Mouse (Mus musculus) megakaryocyte progenitor cell, adult 5-6 weeks (primary cell): ENCODE results near the gene Smim9. TPM values are rescaled to one million over a fixed set of nuclear protein-coding genes. Genes with fewer than 3 reads are reported as not detected.

Experiments used
- ATAC-seq: replicated peaks from 2 replicates; pipeline ENCODE4 v1.8.0; 2016; ENCODE audit warnings: mild to moderate bottlenecking, moderate TSS enrichment, inconsistent platforms; ENCODE audit not compliant: poor library complexity
- total RNA-seq, 2 experiments: library from RNA; stranded (forward) in 1 of 2; stranded (reverse) in 1 of 2; fragments of 157-497, 149-512 nt in 1 of 2; fragments of 200-1000 nt in 1 of 2; gene quantifications; 2 replicates each; pipeline versions ENCODE4 v1.2.3 to v1.2.4; 2015 to 2017

The Smim9 gene
- total RNA-seq (2015) (not detected in 2 replicates), total RNA-seq (2017) (not detected in 2 replicates)

DNA sequence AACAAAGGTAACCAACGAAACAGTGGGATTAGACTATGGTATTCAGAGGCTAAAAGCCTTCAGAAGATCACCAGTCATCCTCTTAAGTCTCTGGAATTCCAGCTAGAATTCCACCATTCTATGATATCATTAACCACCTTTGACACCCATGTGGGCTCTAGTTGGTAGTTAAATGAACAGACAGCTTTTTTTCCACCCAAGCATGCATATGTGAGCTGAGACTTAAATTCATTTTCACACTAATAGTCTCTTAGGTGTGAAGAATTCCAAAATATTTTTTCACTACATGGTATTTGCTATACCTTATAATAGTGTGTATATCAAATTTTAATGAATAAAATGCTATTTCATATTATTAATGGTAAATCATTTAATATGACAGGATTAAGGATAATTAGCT, at the start of gene Smim9:
Gene Smim9 (minus strand): TSS at position 101 of the 400 bp plus-strand sequence.
- no peak for ATAC-seq

DNA sequence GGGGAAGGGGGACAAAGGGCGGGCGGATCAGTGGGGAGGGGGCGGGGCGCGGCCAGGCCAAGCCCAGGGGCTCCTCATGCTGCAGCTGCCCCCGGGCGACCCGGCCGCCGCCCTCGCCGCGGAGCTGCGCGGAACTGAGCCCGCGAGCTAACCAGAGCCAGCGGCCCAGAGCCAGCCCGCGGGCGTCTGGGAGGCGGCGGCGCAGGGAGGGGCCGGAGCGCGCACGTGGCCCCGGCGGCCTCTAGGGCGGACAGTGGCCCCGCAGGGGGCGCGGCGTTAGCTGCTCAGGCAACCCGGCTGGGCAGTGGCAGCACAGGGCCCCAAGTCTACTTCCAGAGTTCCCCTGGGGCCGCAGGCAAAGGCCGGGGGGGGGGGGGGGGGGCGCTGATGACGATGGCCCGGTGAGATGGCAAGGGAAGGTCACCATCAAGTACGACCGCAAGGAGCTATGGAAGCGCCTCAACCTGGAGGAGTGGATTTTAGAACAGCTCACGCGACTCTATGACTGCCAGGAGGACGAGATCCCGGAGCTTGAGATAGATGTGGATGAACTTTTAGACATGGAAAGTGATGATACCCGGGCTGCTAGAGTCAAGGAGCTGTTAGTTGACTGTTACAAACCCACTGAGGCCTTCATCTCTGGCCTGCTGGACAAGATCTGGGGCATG, 7.9 kb downstream of the Smim9 start:
- peak; percentile 93 for ATAC-seq

DNA sequence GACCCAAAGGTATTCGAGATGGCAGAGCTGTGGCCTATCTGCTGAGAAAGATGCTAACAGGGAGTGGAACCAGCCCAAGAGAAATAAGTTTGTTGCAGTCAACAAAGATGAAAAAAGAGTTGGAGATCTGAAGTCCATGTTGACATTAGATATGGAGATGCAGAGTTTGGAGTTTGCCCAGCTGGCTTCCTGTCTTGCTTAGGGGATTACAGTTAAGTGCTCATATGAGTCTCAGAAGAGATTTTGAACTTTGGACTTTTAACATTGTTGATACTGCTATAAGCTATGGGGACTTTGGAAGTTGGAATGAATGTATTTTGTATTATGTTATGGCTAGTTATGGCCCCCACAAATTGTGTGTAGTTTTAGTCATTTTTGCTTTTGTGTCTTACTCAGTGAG, 11.3 kb downstream of the Smim9 start:
- no peak for ATAC-seq

DNA sequence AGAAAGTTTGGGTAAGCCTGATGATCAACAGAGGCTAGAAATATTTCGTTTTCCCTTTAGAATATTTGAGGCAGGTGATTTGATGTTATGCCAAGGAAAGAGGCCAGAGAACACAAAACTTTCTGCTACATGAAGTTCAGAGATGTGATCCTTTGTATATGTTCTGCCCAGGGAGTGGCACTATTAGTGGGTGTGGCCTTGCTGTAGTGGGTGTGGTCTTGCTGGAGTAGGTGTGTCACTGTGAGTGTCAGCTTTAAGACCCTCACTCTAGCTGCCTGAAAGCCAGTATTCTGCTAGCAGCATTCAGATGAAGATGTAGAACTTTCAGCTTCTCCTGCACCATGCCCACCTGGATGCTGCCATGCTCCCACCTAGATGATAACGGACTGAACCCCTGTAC, 13.3 kb downstream of the Smim9 start:
- no peak for ATAC-seq

DNA sequence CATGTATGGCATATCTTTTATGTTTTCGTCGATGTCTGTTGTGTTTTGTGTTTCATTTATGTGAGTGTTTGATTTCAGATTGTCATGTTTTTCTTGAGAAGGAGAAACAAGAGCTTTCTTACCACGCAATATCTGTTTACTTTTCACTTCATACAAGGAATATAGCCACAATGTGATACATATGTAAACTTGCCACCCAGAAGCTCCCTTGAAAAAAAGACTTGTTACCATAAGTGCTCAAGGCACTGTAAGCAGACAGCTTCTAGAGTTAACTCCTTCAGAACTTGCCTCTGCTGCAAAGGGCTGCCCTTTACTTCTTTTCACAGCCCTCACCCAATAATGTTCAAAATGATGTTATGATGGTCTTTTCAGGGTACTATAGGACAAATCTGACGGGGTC, 15.2 kb downstream of the Smim9 start:
- no peak for ATAC-seq

DNA sequence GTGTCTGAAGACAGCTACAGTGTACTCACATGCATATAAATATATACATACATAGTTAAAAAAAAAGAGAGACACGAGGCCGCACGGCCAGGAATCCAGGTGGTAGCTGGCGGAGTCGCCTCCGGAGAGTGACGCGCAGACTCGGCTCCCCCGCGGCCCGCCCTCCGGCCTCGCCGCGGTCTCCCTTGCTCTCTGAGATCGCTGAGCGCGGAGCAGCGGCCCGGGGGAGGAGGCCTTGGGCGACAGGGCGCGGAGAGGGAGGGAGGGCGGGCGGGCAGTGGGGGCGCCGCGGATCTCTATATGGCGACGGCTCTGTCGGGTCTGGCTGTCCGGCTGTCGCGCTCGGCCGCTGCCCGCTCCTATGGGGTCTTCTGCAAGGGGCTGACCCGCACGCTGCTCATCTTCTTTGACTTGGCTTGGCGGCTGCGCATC, 20.4 kb downstream of the Smim9 start:
- ATAC-seq, result peak; percentile 93

DNA sequence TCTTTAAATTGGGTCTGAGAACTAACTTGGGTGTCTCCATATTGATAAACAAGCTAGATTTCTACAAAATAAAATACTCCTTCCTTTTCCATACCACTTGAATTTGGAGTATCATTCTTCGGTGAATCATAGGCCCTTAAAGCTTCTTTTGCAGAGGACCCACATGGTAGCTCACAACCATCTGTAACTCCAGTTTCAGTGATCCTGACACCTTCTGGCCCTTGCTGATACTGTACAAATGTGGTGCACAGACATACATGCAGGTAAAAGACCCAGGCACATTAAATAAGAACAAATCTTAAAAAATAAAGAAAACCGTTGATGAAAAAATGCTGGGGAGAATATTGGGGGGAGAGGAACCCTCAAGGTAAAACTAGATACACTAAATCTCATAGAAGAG, 25.4 kb downstream of the Smim9 start:
- ATAC-seq, result 0 out of 2 replicates have a peak, but pooled peaks have one; percentile 34

DNA sequence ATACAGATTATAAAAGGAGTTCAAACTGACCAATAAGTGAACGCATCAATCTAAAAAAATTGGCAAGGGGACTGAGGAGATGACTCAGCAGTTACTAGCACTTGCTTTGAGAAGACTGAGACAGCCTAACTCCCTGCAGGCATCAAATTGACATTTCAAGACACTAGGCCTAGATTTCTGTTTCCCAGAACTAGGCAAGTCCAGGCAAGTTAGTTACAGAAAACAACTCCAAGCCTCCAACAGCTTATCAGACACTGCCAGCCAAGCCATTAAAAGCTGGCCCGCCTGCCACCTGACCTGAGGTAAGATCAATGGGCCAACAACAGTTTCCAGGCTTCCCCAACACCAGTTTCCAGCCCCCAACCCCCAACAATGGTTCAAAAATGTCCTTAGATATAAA, 25.8 kb downstream of the Smim9 start:
- ATAC-seq, result peak; percentile 91

DNA sequence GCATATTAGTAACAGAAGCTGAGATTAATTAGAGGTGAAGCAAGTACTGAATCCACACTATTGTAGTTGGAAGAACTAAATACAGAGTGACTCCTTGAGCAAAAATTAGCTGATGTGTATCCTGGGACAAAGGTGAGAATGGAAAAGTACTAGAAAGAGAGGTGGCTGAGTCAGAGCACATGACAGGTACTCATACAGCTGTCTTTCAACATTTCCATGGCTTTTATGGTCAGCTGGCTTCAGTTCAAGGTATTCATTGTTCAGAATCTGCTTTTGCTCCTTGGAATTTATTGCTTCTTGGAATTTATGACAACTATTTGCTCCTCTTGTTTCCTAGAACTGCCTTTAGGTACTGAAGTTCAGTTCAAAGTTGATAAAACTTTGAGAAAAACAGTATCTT, 26.6 kb downstream of the Smim9 start:
- ATAC-seq, result no peak

DNA sequence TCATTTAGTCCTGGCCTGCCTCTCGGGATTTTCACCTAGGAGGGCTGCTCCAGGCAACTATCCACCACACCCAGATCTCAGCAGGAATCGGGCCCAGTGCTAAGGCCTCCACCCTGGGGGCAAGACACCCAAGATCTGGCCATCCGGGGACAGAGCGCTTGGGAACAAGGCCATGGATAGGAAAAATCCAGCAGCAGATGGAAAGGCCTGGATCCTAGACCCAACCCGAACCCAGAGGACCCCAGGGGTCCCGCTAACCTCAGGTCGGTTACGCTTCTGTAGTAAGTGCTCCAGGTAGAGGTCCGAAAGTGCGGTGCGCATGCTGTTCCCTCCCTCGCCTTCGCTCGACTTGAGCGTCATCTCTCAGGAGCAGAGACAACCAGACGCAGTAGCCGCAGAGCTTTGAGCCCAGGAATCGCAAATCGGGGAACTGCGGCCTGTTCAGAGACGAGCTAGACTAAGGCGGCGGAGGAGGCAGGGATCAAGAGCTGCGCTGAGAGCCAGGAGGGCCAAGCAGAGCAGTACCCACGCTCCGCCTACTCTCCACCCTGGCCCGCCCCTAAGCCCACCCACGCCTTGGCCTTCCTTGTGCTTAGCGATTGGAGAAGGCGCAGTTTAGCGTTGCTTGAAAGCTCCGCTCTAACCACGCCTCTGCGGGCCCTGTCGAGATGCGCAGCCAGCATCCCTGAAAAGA, 33.0 kb downstream of the Smim9 start, which contains the start of gene Mpp1:
Gene Mpp1 (minus strand): TSS at position 550 of the 694 bp plus-strand sequence.
- ATAC-seq, result peak; percentile 94

DNA sequence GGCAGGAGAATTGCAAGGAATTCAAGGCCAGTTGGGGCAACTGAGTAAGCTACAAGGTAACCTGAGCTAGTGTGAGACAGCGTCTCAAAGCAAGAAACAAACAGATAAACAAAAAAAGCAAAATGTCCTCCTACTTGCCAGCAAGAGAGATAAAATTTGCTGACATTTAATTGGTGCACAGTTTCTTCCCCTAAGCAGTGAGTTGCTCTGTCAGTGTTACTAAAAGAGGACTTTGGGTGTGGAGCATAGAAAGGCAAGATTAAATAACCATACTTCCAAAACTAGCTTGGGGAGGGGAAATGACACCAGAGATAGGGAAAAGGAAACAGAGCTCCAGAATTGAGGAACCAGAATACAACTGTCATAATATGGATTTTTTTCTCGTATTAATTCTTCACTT, 34.1 kb downstream of the Smim9 start:
- ATAC-seq, result peak; percentile 35

DNA sequence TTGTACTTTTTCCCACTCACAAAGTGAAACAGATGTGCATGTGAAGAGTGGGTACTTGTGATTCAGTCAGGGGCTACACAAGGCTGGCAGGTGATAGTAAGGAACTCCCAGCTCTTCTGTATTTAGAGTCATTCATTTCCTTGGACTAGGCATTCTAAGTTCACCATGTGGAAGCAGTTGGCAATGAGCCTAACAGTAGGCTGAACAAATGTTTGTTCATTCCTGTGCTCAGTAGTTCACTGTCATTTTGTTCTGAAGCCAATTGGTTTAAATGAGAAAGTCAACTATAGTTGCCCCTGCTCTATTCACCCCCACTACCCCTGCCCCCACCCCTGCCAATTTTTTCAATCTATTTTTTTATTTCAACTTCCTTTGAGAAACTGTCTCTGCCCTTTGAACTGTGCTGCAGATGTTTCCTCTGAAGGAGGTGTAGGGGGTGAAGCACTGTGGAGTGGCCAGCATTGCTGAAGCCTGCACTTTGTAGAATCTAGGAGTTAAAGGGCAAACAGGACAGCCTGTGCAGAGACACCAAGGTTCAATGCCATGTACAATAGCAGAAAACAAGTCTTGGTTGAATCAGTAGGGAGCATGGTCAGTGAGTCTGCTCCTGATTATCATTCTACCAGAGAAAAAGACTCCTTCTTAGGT, 35.1 kb downstream of the Smim9 start:
- no peak for ATAC-seq

DNA sequence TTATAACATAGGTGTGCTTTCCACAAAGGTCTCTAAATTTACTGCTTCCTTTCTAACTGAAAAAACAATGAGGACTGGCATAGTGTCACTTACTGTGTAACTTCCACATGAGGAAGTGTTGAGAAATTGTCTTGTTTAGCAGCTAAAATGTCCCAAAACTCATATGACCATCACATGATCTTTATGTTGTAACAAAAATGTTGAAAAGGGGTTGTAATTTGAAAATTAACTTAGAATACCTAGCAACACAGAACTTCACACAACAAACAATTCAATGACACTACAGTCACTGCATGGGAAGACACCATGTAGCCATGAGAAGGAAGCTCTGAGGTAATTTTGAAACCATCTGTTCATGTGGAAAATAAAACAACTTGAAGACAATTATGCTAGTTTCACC, 36.7 kb downstream of the Smim9 start:
- ATAC-seq, result peak; percentile 30

DNA sequence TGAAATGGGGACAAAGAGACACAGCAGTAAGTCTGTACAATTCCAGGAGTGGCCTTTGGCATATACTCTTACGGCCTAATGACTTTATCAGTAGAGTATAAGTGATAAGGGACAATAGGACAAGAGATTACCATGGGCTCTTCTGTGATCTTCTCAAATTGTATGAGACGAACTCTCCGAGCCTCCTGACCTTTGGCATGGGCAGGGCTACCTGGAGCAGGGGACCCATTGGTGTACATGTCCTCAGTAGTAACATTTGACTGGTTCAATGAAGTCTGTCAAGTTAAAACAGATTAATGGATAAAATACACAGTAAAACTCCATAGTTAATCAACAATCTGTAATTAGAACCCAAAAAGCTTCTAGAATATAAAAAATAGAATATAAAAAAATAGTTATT, 38.0 kb downstream of the Smim9 start:
- no peak for ATAC-seq

DNA sequence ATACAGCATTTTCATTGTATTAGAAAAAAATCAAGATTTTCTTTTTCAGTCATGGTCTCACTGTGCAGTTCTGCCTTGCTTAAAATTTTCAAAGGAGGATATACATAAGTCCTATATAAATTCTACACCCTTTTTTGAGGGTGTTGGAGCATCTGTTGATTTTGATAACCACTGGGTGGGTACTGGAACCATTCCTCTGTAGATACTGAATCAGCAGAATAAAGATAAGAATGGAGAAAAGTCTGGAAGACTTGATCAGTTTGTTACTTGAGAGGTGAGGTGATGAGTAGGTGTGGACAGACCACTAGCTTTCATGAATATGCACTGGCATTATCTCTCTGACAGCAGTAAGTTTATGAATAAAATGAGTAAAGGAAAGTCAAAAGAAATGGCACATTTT, 48.0 kb downstream of the Smim9 start:
- ATAC-seq, result peak; percentile 31; the same call in 1 of the 2 replicates

DNA sequence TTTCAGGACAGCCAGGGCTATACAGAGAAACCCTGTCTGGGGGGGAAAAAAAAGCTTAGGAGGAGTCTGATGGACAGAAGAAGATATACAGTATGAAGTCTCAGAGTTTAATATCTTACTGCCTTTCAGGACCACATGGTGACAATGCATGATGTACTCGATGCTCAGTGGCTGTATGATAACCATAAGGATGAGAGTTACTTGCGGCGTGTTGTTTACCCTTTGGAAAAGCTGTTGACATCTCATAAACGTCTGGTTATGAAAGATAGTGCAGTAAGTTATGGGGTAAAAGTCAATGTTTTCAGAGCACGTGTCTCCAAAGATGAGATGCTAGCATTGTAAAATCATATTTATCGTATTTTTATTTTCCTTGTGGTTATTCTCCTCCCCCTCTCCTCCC, 61.3 kb downstream of the Smim9 start:
- ATAC-seq, result peak; percentile 55

DNA sequence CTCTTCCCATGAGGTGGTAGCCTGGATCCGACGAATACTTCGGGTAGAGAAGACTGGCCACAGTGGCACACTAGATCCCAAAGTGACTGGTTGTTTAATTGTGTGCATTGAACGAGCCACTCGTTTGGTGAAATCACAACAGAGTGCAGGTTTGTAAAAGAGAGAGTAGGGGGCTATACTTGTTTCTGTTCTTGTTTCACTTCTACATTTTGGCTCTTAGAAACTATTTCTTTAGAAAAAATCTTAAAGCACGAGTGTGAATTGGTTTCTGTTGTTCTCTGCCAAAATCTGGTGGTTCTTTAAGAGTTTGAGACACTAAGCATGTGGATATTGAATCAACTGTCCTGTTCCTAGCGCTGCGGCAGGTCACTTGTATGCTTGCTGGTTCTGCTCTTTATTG, 64.8 kb downstream of the Smim9 start:
- no peak for ATAC-seq

DNA sequence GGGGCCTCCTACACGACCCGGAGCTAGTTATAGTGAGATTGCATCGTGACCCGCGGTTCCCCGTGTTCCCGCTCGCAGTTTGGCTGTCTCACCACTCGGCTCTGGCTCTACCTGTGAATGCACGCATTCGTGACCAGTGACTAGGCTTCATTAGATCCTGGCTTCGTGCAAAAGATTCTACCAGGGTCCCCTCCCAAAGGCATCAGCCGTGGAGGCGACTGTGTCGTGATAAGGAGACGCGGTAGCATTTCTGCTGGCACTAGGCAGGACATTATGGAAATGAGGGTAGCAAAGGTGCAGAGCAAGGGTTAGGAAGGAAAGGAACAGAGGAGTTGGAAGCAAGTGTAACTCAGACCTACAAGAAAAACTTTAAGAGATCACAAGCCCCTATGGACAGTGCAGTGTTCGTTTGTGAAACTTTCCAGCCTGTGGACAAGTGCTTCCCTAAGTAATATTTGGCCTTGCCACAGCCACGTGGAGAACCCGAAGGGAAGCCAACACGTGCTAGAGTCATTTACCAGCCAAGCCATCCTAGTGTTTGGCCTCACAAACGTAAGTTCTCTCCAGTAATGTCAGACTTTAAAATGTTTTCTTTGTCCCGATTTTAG, 67.3 kb downstream of the Smim9 start:
- peak; percentile 16; the same call in 1 of the 2 replicates for ATAC-seq
